Mouse (Mus musculus): ENCODE results near the gene Urah. TPM values are rescaled to one million over a fixed set of nuclear protein-coding genes. Genes with fewer than 3 reads are reported as not detected.

Urah gene
- total and polyA plus RNA-seq, 3 experiments: 1.1 to 2.2 (median 1.4) TPM

DNA sequence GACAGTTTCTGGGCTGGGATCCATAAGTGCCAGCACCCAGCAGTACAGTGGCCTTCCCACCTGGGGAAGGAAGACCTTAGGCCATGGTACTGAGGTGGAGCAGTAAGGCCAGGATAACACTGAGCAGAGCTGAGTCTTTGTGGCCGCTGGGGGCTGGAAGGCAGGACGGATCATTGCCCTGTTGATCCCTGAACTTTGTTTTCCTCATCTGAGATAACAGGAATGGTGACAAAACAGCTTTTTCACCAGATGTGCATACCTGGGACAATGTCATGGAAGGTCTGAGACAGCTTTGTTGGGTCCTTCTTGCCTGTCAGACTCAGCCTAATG is 905 bp downstream of the Urah start:
- H3K36me3 ChIP-seq (ENCODE audit: control insufficient read depth, insufficient read depth, low read length): no peaks in the 10 kb centered on the region
- H3K4me1 ChIP-seq (ENCODE audit: control insufficient read depth, insufficient read depth, low read length): no peaks in the 10 kb centered on the region
- DNase-seq: no peak
- no peak overlapping the region for H3K9ac ChIP-seq (ENCODE audit: low read depth, low read length)
- no peak overlapping the region for H3K27ac ChIP-seq
- H3K79me2 ChIP-seq (replicated peaks; ENCODE audit: control insufficient read depth, insufficient read depth, low read length): no peaks in the 10 kb centered on the region
- TF ChIP-seq POLR2A (IDR thresholded peaks at IDR 0.05; ENCODE audit: insufficient read depth, low read depth, low read length) (no peak), EP300 (IDR thresholded peaks at IDR 0.05; ENCODE audit: insufficient read depth, low read depth, low read length) (no peak), CTCF (IDR thresholded peaks at IDR 0.05) (no peak)
- WGBS: 59% methylated on average over 2 of the region's 2 CpGs
- no peaks in the 10 kb centered on the region for H3K27me3 ChIP-seq (ENCODE audit: control insufficient read depth, insufficient read depth, low read length)
- no peak overlapping the region for H3K4me3 ChIP-seq
- intact Hi-C loops (cut with DNase I): no loop called here

- Histone ChIP-seq H3K36me3 (ENCODE audit: control insufficient read depth, insufficient read depth, low read length) (no peaks in the 10 kb centered on the region), H3K4me1 (ENCODE audit: control insufficient read depth, insufficient read depth, low read length) (no peaks in the 10 kb centered on the region), H3K27me3 (ENCODE audit: control insufficient read depth, insufficient read depth, low read length) (no peaks in the 10 kb centered on the region; the same call in 1 of the 2 replicates), H3K27ac (no peak overlapping the region), H3K9ac (ENCODE audit: low read depth, low read length) (no peak overlapping the region), H3K4me3 (no peak overlapping the region), H3K79me2 (replicated peaks; ENCODE audit: control insufficient read depth, insufficient read depth, low read length) (no peaks in the 10 kb centered on the region)
- no peak for DNase-seq
- TF ChIP-seq CTCF (IDR thresholded peaks at IDR 0.05): no peak
- TF ChIP-seq POLR2A (IDR thresholded peaks at IDR 0.05; ENCODE audit: insufficient read depth, low read depth, low read length): no peak
- TF ChIP-seq EP300 (IDR thresholded peaks at IDR 0.05; ENCODE audit: insufficient read depth, low read depth, low read length): no peak
- 74% methylated on average over 9 of the region's 9 CpGs for WGBS
- intact Hi-C loops (cut with DNase I): no loop called here
Observed at GRCm38 (mm10) chr7:140836243-140837115, 1.7 kb downstream of the Urah start.

DNA sequence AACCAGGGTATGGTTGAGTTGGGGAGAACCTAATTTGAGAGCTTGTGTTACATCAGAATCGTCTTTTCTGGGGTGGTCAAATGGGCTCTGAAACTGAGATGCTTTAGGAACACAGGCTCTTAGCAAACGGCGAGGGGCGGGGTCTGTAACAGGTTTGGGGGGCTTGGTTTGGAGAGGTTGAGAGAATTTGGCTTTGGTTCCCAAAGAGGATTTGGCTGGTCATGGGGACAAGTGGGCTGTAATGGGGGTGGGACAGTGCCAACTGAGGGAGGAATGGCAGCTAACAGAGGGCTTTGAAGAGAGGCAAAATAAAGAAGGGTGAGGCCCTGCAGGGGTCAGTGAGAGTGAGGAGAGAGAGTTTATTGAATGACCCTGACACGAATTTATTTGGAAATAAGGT is 4.7 kb downstream of the Urah start:
- no peak for DNase-seq
- no peaks in the 10 kb centered on the region for H3K79me2 ChIP-seq (replicated peaks; ENCODE audit: control insufficient read depth, insufficient read depth, low read length)
- H3K4me1 ChIP-seq (ENCODE audit: control insufficient read depth, insufficient read depth, low read length): no peaks in the 10 kb centered on the region
- no peaks in the 10 kb centered on the region for H3K36me3 ChIP-seq (ENCODE audit: control insufficient read depth, insufficient read depth, low read length)
- H3K9ac ChIP-seq (ENCODE audit: low read depth, low read length): no peak overlapping the region
- no peak overlapping the region for H3K27ac ChIP-seq
- no peaks in the 10 kb centered on the region; the same call in 1 of the 2 replicates for H3K27me3 ChIP-seq (ENCODE audit: control insufficient read depth, insufficient read depth, low read length)
- TF ChIP-seq CTCF (IDR thresholded peaks at IDR 0.05): no peak
- TF ChIP-seq EP300 (IDR thresholded peaks at IDR 0.05; ENCODE audit: insufficient read depth, low read depth, low read length): no peak
- no peak for TF ChIP-seq POLR2A (IDR thresholded peaks at IDR 0.05; ENCODE audit: insufficient read depth, low read depth, low read length)
- 65% methylated on average over 5 of the region's 5 CpGs for WGBS
- intact Hi-C loops (cut with DNase I): no loop called here
- H3K4me3 ChIP-seq: no peak overlapping the region

DNA sequence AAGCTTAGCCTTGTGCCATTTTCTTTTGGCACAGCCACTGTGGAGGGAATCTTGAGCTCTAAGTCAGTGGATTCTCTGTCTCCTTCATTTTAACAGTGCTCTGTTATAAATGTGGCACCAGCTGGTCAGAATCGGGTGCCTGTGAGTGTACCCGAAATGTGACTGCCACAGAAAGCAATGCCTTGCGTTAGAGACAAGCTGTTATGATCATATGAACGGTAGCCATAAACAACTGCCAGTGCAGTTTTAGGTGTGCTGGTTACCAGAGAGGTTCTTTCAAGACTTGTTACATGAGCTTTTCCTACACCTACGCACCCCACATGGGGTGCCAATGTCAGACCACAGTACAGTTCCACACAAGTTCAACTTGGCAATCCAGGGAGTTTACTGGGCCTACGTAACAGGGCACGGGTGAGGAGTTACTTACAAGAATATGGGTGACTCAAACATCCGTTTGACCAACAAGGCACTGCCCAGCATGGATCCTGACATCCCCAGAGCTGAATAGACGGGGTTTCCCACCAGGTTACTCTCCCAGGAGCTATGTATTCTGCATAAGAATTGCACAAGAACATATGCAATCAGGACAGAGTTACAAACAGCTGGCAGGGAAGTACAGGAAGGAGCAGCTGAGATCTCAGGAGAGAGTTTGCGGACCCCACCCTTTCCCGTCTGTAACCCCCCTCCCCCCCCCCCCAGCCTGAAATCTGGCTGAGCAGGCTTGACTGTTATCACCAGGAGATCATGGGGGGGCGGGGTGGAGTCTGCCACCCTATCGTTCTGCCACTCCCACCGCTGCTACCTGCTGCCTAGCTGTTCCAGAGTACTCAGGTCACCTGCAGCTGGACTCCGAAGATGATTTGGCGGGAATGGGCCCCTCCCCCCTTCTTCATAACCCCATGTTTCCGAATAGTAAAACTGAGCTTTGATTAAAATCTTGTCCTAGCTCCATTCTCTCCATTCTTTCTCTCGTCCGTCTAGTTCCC is 6.2 kb downstream of the Urah start:
- no peak for TF ChIP-seq EP300 (IDR thresholded peaks at IDR 0.05; ENCODE audit: insufficient read depth, low read depth, low read length)
- TF ChIP-seq CTCF (IDR thresholded peaks at IDR 0.05): no peak
- no peak for TF ChIP-seq POLR2A (IDR thresholded peaks at IDR 0.05; ENCODE audit: insufficient read depth, low read depth, low read length)
- Histone ChIP-seq H3K9ac (ENCODE audit: low read depth, low read length) (no peak overlapping the region), H3K27ac (no peak overlapping the region), H3K36me3 (ENCODE audit: control insufficient read depth, insufficient read depth, low read length) (no peaks in the 10 kb centered on the region), H3K4me1 (ENCODE audit: control insufficient read depth, insufficient read depth, low read length) (no peaks in the 10 kb centered on the region), H3K4me3 (no peak overlapping the region), H3K27me3 (ENCODE audit: control insufficient read depth, insufficient read depth, low read length) (no peaks in the 10 kb centered on the region; the same call in 1 of the 2 replicates), H3K79me2 (replicated peaks; ENCODE audit: control insufficient read depth, insufficient read depth, low read length) (no peaks in the 10 kb centered on the region)
- no peak for DNase-seq
- WGBS: 34% methylated on average over 18 of the region's 19 CpGs
- intact Hi-C loops (cut with DNase I): no loop called here

- no peaks in the 10 kb centered on the region; the same call in 1 of the 2 replicates for H3K27me3 ChIP-seq (ENCODE audit: control insufficient read depth, insufficient read depth, low read length)
- intact Hi-C loops (cut with DNase I): loop anchor here (1.0 kb wide), 1 partner anchor 59 kb away; no protein-coding TSS in a partner anchor
- 71% methylated on average over 7 of the region's 7 CpGs for WGBS
Observed at GRCm38 (mm10) chr7:140843806-140844205, 9.0 kb downstream of the Urah start.

More at GRCm38 (mm10) chr7:140843806-140844205, 9.0 kb downstream of the Urah start:
- TF ChIP-seq POLR2A (IDR thresholded peaks at IDR 0.05; ENCODE audit: insufficient read depth, low read depth, low read length) (no peak), EP300 (IDR thresholded peaks at IDR 0.05; ENCODE audit: insufficient read depth, low read depth, low read length) (no peak), CTCF (IDR thresholded peaks at IDR 0.05) (no peak)
- no peak for DNase-seq
- Histone ChIP-seq H3K4me3 (no peak overlapping the region), H3K9ac (ENCODE audit: low read depth, low read length) (no peak overlapping the region), H3K4me1 (ENCODE audit: control insufficient read depth, insufficient read depth, low read length) (no peaks in the 10 kb centered on the region), H3K27ac (no peak overlapping the region), H3K36me3 (ENCODE audit: control insufficient read depth, insufficient read depth, low read length) (no peaks in the 10 kb centered on the region), H3K79me2 (replicated peaks; ENCODE audit: control insufficient read depth, insufficient read depth, low read length) (no peaks in the 10 kb centered on the region)
